Mouse (Mus musculus) liver, embryonic 14.5 days (tissue): ENCODE data around the gene Mid1.
"Not testable (repeated sequence)": the region's sequence is repeated elsewhere in the genome, so short reads cannot be mapped to it uniquely, and the experiment has no call there.

Experiments
- CTCF ChIP-seq: IDR thresholded peaks from 2 replicates; pipeline ENCODE4 v1.5.1; 2016; ENCODE audit warnings: antibody characterized with exemption, low read depth, control low read depth
- EP300 ChIP-seq: IDR thresholded peaks from 2 replicates; pipeline ENCODE4 v1.6.1; 2016; ENCODE audit warnings: antibody characterized with exemption, low read depth

GRCm38 (mm10) chrX:169998559-169999219 lies 313.7 kb downstream of the Mid1 start:
- not testable (repeated sequence) for TF ChIP-seq CTCF, EP300
